Mouse (Mus musculus): Measurements from ENCODE around the gene Rom1.

- no peak for TF ChIP-seq CTCF (IDR thresholded peaks at IDR 0.05; ENCODE audit: borderline replicate concordance, control insufficient read depth, extremely low read depth, insufficient read depth, low read length, poor library complexity)
- TF ChIP-seq POLR2A (IDR thresholded peaks at IDR 0.05; ENCODE audit: control insufficient read depth, extremely low read depth, insufficient read depth, low read length, poor library complexity) = no peak
Observed at GRCm38 (mm10) chr19:8927891-8928525, 1.1 kb downstream of the Rom1 start.
